Mouse (Mus musculus): ENCODE data around the gene Erf. TPM values are rescaled to one million over a fixed set of nuclear protein-coding genes. Genes with fewer than 3 reads are reported as not detected.
A peak's percentile ranks its signal among the peaks of the same experiment; 100 is the strongest.

Gene Erf
- total and polyA plus RNA-seq, 2 experiments from 2014 or later = 3.7 to 11.8 TPM

GRCm38 (mm10) chr7:25237249-25238014, 13.1 kb downstream of the Erf start, which contains the start of gene Gsk3a:
Gene Gsk3a (minus strand): TSS chr7:25237851.
- H3K9ac ChIP-seq = peak within 1 kb of the TSS; percentile 96
- DNase-seq = peak; percentile 98
- 0% methylated on average over 62 of the region's 76 CpGs for WGBS
- H3K27ac ChIP-seq (ENCODE audit: low read depth, low read length) = peak within 1 kb of the TSS; percentile 81
- H3K36me3 ChIP-seq (ENCODE audit: insufficient read depth) = peaks cover 28% of the 10 kb centered on the region
- H3K4me2 ChIP-seq (ENCODE audit: low read depth) = peak within 1 kb of the TSS; percentile 69
- H3K4me3 ChIP-seq (ENCODE audit: low read depth, low read length) = peak within 1 kb of the TSS; percentile 76
- H3K4me1 ChIP-seq (ENCODE audit: insufficient read depth) = peaks cover 11% of the 10 kb centered on the region
- no peaks in the 10 kb centered on the region for H3K9me3 ChIP-seq (ENCODE audit: low read length)
- ATAC-seq = peak; percentile 86
- no peak for TF ChIP-seq CTCF (IDR thresholded peaks at IDR 0.05; ENCODE audit: low read depth)
- no peaks in the 10 kb centered on the region for H3K27me3 ChIP-seq (ENCODE audit: insufficient read depth, low read length)

GRCm38 (mm10) chr7:25235526-25235925, 15.0 kb downstream of the Erf start:
- no peak for TF ChIP-seq CTCF (IDR thresholded peaks at IDR 0.05; ENCODE audit: low read depth)
- ATAC-seq = no peak
- Histone ChIP-seq H3K27ac (ENCODE audit: low read depth, low read length) (no peak overlapping the region), H3K27me3 (ENCODE audit: insufficient read depth, low read length) (no peaks in the 10 kb centered on the region), H3K4me1 (ENCODE audit: insufficient read depth) (peaks cover 11% of the 10 kb centered on the region), H3K4me2 (ENCODE audit: low read depth) (no peak overlapping the region), H3K9ac (no peak overlapping the region), H3K9me3 (ENCODE audit: low read length) (no peaks in the 10 kb centered on the region), H3K4me3 (ENCODE audit: low read depth, low read length) (no peak overlapping the region), H3K36me3 (ENCODE audit: insufficient read depth) (peaks cover 47% of the 10 kb centered on the region)
- no peak for DNase-seq
- whole genome bisulfite sequencing = 85% methylated on average over 5 of the region's 5 CpGs

- ATAC-seq (no peak), DNase-seq (no peak)
- Histone ChIP-seq H3K4me1 (ENCODE audit: insufficient read depth) (peaks cover 11% of the 10 kb centered on the region), H3K4me3 (ENCODE audit: low read depth, low read length) (no peak overlapping the region), H3K4me2 (ENCODE audit: low read depth) (no peak overlapping the region), H3K27me3 (ENCODE audit: insufficient read depth, low read length) (no peaks in the 10 kb centered on the region), H3K9me3 (ENCODE audit: low read length) (no peaks in the 10 kb centered on the region), H3K27ac (ENCODE audit: low read depth, low read length) (no peak overlapping the region), H3K36me3 (ENCODE audit: insufficient read depth) (peaks cover 71% of the 10 kb centered on the region), H3K9ac (no peak overlapping the region)
- WGBS = 86% methylated on average over 2 of the region's 2 CpGs
- no peak for TF ChIP-seq CTCF (IDR thresholded peaks at IDR 0.05; ENCODE audit: low read depth)
These were observed 17.5 kb downstream of the Erf start for GRCm38 (mm10) chr7:25233061-25233460.

- peak; percentile 47 for TF ChIP-seq CTCF (IDR thresholded peaks at IDR 0.05; ENCODE audit: low read depth)
- no peak overlapping the region for H3K4me3 ChIP-seq (ENCODE audit: low read depth, low read length)
- peaks cover 80% of the 10 kb centered on the region for H3K36me3 ChIP-seq (ENCODE audit: insufficient read depth)
- H3K9me3 ChIP-seq (ENCODE audit: low read length) = no peaks in the 10 kb centered on the region
- no peak overlapping the region for H3K9ac ChIP-seq
- WGBS = 58% methylated on average over 5 of the region's 5 CpGs
- no peaks in the 10 kb centered on the region for H3K27me3 ChIP-seq (ENCODE audit: insufficient read depth, low read length)
- no peak overlapping the region for H3K27ac ChIP-seq (ENCODE audit: low read depth, low read length)
- H3K4me1 ChIP-seq (ENCODE audit: insufficient read depth) = peaks cover 11% of the 10 kb centered on the region
- H3K4me2 ChIP-seq (ENCODE audit: low read depth) = no peak overlapping the region
- no peak for ATAC-seq
- DNase-seq = no peak
These were observed 18.4 kb downstream of the Erf start for GRCm38 (mm10) chr7:25232101-25232648.

GRCm38 (mm10) chr7:25230690-25231285, 19.8 kb downstream of the Erf start:
- no peak for TF ChIP-seq CTCF (IDR thresholded peaks at IDR 0.05; ENCODE audit: low read depth)
- H3K9me3 ChIP-seq (ENCODE audit: low read length) = no peaks in the 10 kb centered on the region
- H3K4me2 ChIP-seq (ENCODE audit: low read depth) = no peak overlapping the region
- H3K27ac ChIP-seq (ENCODE audit: low read depth, low read length) = no peak overlapping the region
- ATAC-seq (no peak), DNase-seq (no peak)
- peaks cover 94% of the 10 kb centered on the region for H3K36me3 ChIP-seq (ENCODE audit: insufficient read depth)
- no peak overlapping the region for H3K9ac ChIP-seq
- WGBS = 82% methylated on average over 9 of the region's 9 CpGs
- H3K4me1 ChIP-seq (ENCODE audit: insufficient read depth) = no peaks in the 10 kb centered on the region
- no peak overlapping the region for H3K4me3 ChIP-seq (ENCODE audit: low read depth, low read length)
- no peaks in the 10 kb centered on the region for H3K27me3 ChIP-seq (ENCODE audit: insufficient read depth, low read length)

GRCm38 (mm10) chr7:25227523-25228300, 22.8 kb downstream of the Erf start:
- Histone ChIP-seq H3K27me3 (ENCODE audit: insufficient read depth, low read length) (no peaks in the 10 kb centered on the region), H3K9me3 (ENCODE audit: low read length) (no peaks in the 10 kb centered on the region), H3K9ac (no peak overlapping the region), H3K4me3 (ENCODE audit: low read depth, low read length) (no peak overlapping the region), H3K36me3 (ENCODE audit: insufficient read depth) (peaks cover 83% of the 10 kb centered on the region), H3K4me1 (ENCODE audit: insufficient read depth) (no peaks in the 10 kb centered on the region), H3K4me2 (ENCODE audit: low read depth) (no peak overlapping the region), H3K27ac (ENCODE audit: low read depth, low read length) (no peak overlapping the region)
- ATAC-seq (no peak), DNase-seq (no peak)
- WGBS = 90% methylated on average over 1 of the region's 1 CpGs
- TF ChIP-seq CTCF (IDR thresholded peaks at IDR 0.05; ENCODE audit: low read depth) = no peak
